In genomic region chr9:71667616-71668015, GRCm38 (mm10) we compare ENCODE assay signal across 9 mouse cellular contexts.
DNase-seq lines count a peak whose midpoint lies in the region; ATAC-seq and TF ChIP-seq lines count a peak whose summit lies in the region.
"Had no signal": no experiment of that assay in that cellular context is flagged by ENCODE, and none has a peak within 500 bp of the region (broad histone marks: within the 10 kb centered on the region; RNA-seq: fewer than 3 reads in every experiment).

No protein-coding gene starts in this region.

- WGBS in hindbrain, postnatal 0 days: 65% methylated on average over 5 of the region's 5 CpGs

- ATAC-seq in frontal cortex, adult (ENCODE audit: low TSS enrichment): no peak
- no peak for ATAC-seq in hindbrain, postnatal 0 days
- ATAC-seq: forebrain, embryonic 14.5 days had no signal

- no peaks in the 10 kb centered on the region for H3K9me3 ChIP-seq in hindbrain, postnatal 0 days (ENCODE audit: low read length)

- no peaks in the 10 kb centered on the region for H3K36me3 ChIP-seq in hindbrain, postnatal 0 days (ENCODE audit: insufficient read depth, low read length)

- no peak overlapping the region for H3K27ac ChIP-seq in hindbrain, postnatal 0 days

- no peaks in the 10 kb centered on the region for H3K27me3 ChIP-seq in hindbrain, postnatal 0 days (ENCODE audit: insufficient read depth, low read length)

- H3K4me2 ChIP-seq in hindbrain, postnatal 0 days (ENCODE audit: low read depth, low read length): no peak overlapping the region

- no peak for TF ChIP-seq CTCF in hindbrain, postnatal 0 days (IDR thresholded peaks at IDR 0.05; ENCODE audit: low read depth)

- H3K4me1 ChIP-seq in hindbrain, postnatal 0 days (ENCODE audit: insufficient read depth, low read length): no peaks in the 10 kb centered on the region

- no peak overlapping the region for H3K9ac ChIP-seq in hindbrain, postnatal 0 days (replicated peaks; ENCODE audit: low read length)

- DNase-seq in cerebellum, postnatal 36 days: peak; percentile 8 to 17
- no peak for DNase-seq in cerebellum, adult 8-10 months
- peak; percentile 98 for DNase-seq in heart, adult 11 months
- DNase-seq in kidney, adult 18-20 months: peak; percentile 62
- peak; percentile 86 for DNase-seq in lung, postnatal 25 days (ENCODE audit: low spot score)
- DNase-seq in frontal cortex, postnatal 25 days (ENCODE audit: low spot score in 2 of 2): no peak
- no peak for DNase-seq in hindbrain, postnatal 0 days (ENCODE audit: low spot score)

- no peak overlapping the region for H3K4me3 ChIP-seq in hindbrain, postnatal 0 days (ENCODE audit: low read length)

Comparison
In these comparisons a context has a peak if more than half of its experiments do, and no peak if none do; other contexts are left out.
1. DNase-seq: peak in cerebellum, postnatal 36 days (2 of 2), heart, adult 11 months (single experiment), kidney, adult 18-20 months (single experiment) and lung, postnatal 25 days (single experiment); none in cerebellum, adult 8-10 months (single experiment), frontal cortex, postnatal 25 days (0 of 2) and hindbrain, postnatal 0 days (single experiment).